Mouse (Mus musculus): ENCODE measurements around the gene Gmcl1. TPM values are rescaled to one million over a fixed set of nuclear protein-coding genes. Genes with fewer than 3 reads are reported as not detected.

Gene Gmcl1
- polyA plus RNA-seq (2014; fragmentation: Illumina TruSeq; extraction: RNeasy Lipid Tissue Mini Kit (QIAGEN cat#74804); ENCODE audit: low read depth, low replicate concordance): 24.0 TPM

GRCm38 (mm10) chr6:86733183-86733876 is at the start of gene Gmcl1:
Gmcl1 (minus strand) TSS chr6:86733383.

GRCm38 (mm10) chr6:86683872-86684654 is 49.1 kb downstream of the Gmcl1 start, which contains the start of gene Snrnp27:
Snrnp27 (minus strand) TSS chr6:86684522.

GRCm38 (mm10) chr6:86668580-86669239 is 64.5 kb downstream of the Gmcl1 start, which contains the start of gene Mxd1:
Mxd1 (minus strand) TSS chr6:86669161.

Other genes starting within 250 kb of the Gmcl1 start
- gene Pcbp1, start 207.1 kb downstream of the Gmcl1 start, polyA plus RNA-seq (2014; fragmentation: Illumina TruSeq; extraction: RNeasy Lipid Tissue Mini Kit (QIAGEN cat#74804); ENCODE audit: low read depth, low replicate concordance): 150 TPM
- gene Asprv1, start 105.2 kb downstream of the Gmcl1 start, polyA plus RNA-seq (2014; fragmentation: Illumina TruSeq; extraction: RNeasy Lipid Tissue Mini Kit (QIAGEN cat#74804); ENCODE audit: low read depth, low replicate concordance): 0.66 TPM
- 5.6 TPM for gene Mxd1, start 64.2 kb downstream of the Gmcl1 start, polyA plus RNA-seq (2014; fragmentation: Illumina TruSeq; extraction: RNeasy Lipid Tissue Mini Kit (QIAGEN cat#74804); ENCODE audit: low read depth, low replicate concordance)
- 71.0 TPM for gene Snrnp27, start 48.9 kb downstream of the Gmcl1 start, polyA plus RNA-seq (2014; fragmentation: Illumina TruSeq; extraction: RNeasy Lipid Tissue Mini Kit (QIAGEN cat#74804); ENCODE audit: low read depth, low replicate concordance)
- gene Anxa4, start 60.2 kb upstream of the Gmcl1 start, polyA plus RNA-seq (2014; fragmentation: Illumina TruSeq; extraction: RNeasy Lipid Tissue Mini Kit (QIAGEN cat#74804); ENCODE audit: low read depth, low replicate concordance): 75.1 TPM
- 13.2 TPM for gene Aak1, start 116.1 kb upstream of the Gmcl1 start, polyA plus RNA-seq (2014; fragmentation: Illumina TruSeq; extraction: RNeasy Lipid Tissue Mini Kit (QIAGEN cat#74804); ENCODE audit: low read depth, low replicate concordance)

All from adipose tissue, adult 10 weeks (tissue).